Mouse (Mus musculus) small intestine, adult 2 months (tissue): ENCODE measurements at regions not wholly inside any gene's neighbourhood (a gene's known extent, or its start where the extent isn't known, plus 50 kb on each side); places are given as distances from the start of the nearest gene placed in this dataset.

ENCODE experiments used
- H3K27ac ChIP-seq: fragments of 200-500 bp; 2 replicates; pipeline ENCODE4 v1.5.1; 2012; ENCODE audit warnings: low read depth, low read length, control low read depth, inconsistent platforms; ENCODE audit not compliant: insufficient read depth
- H3K27me3 ChIP-seq: fragments of 200-500 bp; 2 replicates; pipeline ENCODE4 v1.6.1; 2012; ENCODE audit warnings: mild to moderate bottlenecking, moderate library complexity, low read length, inconsistent platforms; ENCODE audit not compliant: control insufficient read depth, insufficient read depth
- H3K36me3 ChIP-seq: fragments of 200-500 bp; 2 replicates; pipeline ENCODE4 v1.6.1; 2012; ENCODE audit warnings: mild to moderate bottlenecking, low read length, control low read depth, inconsistent platforms; ENCODE audit not compliant: control insufficient read depth, insufficient read depth
- H3K4me1 ChIP-seq: fragments of 200-500 bp; 2 replicates; pipeline ENCODE4 v1.6.1; 2012; ENCODE audit warnings: low read length, inconsistent platforms, mixed read lengths; ENCODE audit not compliant: control insufficient read depth, insufficient read depth, insufficient read length
- H3K4me3 ChIP-seq: fragments of 200-500 bp; 2 replicates; pipeline ENCODE4 v1.5.1; 2012; ENCODE audit warnings: low read depth, mild to moderate bottlenecking, control low read depth, inconsistent platforms, low read length, moderate library complexity
- CTCF ChIP-seq: fragments of 200-500 bp; IDR thresholded peaks from 2 replicates; pipeline ENCODE4 v1.5.1; 2012; ENCODE audit warnings: low read depth, mild to moderate bottlenecking, control low read depth, inconsistent platforms, low read length, moderate library complexity, mixed read lengths; ENCODE audit not compliant: insufficient replicate concordance, insufficient read length; ENCODE audit errors: extremely low read depth
- POLR2A ChIP-seq: fragments of 200-500 bp; IDR thresholded peaks from 2 replicates; pipeline ENCODE4 v1.6.1; 2012; ENCODE audit warnings: low read depth, mild to moderate bottlenecking, control low read depth, inconsistent platforms, low read length, moderate library complexity
- WGBS: fragments of 180-500 bp; shearing (Covaris S2); methylation state at CpG from one replicate; pipeline ENCODE4 v1.1.7; 2018; 5-methylcytosine and 5-hydroxymethylcytosine counted together

- Histone ChIP-seq H3K36me3 (no peaks in the 10 kb centered on the region), H3K4me3 (no peak overlapping the region), H3K4me1 (no peaks in the 10 kb centered on the region), H3K27me3 (no peaks in the 10 kb centered on the region), H3K27ac (no peak overlapping the region)
- no peak for TF ChIP-seq CTCF
- no peak for TF ChIP-seq POLR2A
- 70% methylated on average over 2 of the region's 2 CpGs for WGBS
Measured at GRCm38 (mm10) chr1:72075464-72075863, 136.6 kb downstream of the Mreg start.

- H3K36me3 ChIP-seq: no peaks in the 10 kb centered on the region
Measured at GRCm38 (mm10) chr1:72073245-72073644, 138.9 kb downstream of the Mreg start.

GRCm38 (mm10) chr1:72070489-72070888, 141.6 kb downstream of the Mreg start:
- H3K4me1 ChIP-seq: no peaks in the 10 kb centered on the region
- H3K4me3 ChIP-seq: no peak overlapping the region
- H3K27me3 ChIP-seq: no peaks in the 10 kb centered on the region
- no peak for TF ChIP-seq CTCF
- TF ChIP-seq POLR2A: no peak
- no peaks in the 10 kb centered on the region for H3K36me3 ChIP-seq
- H3K27ac ChIP-seq: no peak overlapping the region
- WGBS: 52% methylated on average over 5 of the region's 5 CpGs

More at GRCm38 (mm10) chr1:72073245-72073644, 138.9 kb downstream of the Mreg start:
- Histone ChIP-seq H3K4me1 (no peaks in the 10 kb centered on the region), H3K4me3 (no peak overlapping the region), H3K27ac (no peak overlapping the region), H3K27me3 (no peaks in the 10 kb centered on the region)
- TF ChIP-seq POLR2A: no peak
- TF ChIP-seq CTCF: no peak
- WGBS: 85% methylated on average over 4 of the region's 4 CpGs

- no peak overlapping the region for H3K27ac ChIP-seq
- WGBS: 58% methylated on average over 4 of the region's 4 CpGs
- H3K36me3 ChIP-seq: no peaks in the 10 kb centered on the region
- H3K4me3 ChIP-seq: no peak overlapping the region
- H3K27me3 ChIP-seq: no peaks in the 10 kb centered on the region
- no peaks in the 10 kb centered on the region for H3K4me1 ChIP-seq
- TF ChIP-seq CTCF: no peak
- no peak for TF ChIP-seq POLR2A
Measured at GRCm38 (mm10) chr1:72069056-72069455, 143.1 kb downstream of the Mreg start.

GRCm38 (mm10) chr1:72065090-72065489, 147.0 kb downstream of the Mreg start:
- no peak for TF ChIP-seq CTCF
- no peaks in the 10 kb centered on the region for H3K4me1 ChIP-seq
- H3K27ac ChIP-seq: no peak overlapping the region
- H3K27me3 ChIP-seq: no peaks in the 10 kb centered on the region
- no peaks in the 10 kb centered on the region for H3K36me3 ChIP-seq
- no peak overlapping the region for H3K4me3 ChIP-seq
- 29% methylated on average over 13 of the region's 13 CpGs for WGBS

- Histone ChIP-seq H3K36me3 (no peaks in the 10 kb centered on the region), H3K27me3 (no peaks in the 10 kb centered on the region; the same call in 1 of the 2 replicates), H3K4me1 (no peaks in the 10 kb centered on the region), H3K4me3 (no peak overlapping the region), H3K27ac (no peak overlapping the region)
- TF ChIP-seq CTCF: no peak
- no peak for TF ChIP-seq POLR2A
- WGBS: 66% methylated on average over 5 of the region's 5 CpGs
Measured at GRCm38 (mm10) chr1:72060393-72060792, 151.7 kb downstream of the Mreg start.

- H3K36me3 ChIP-seq: no peaks in the 10 kb centered on the region
- no peaks in the 10 kb centered on the region for H3K4me1 ChIP-seq
- no peak overlapping the region for H3K27ac ChIP-seq
- no peaks in the 10 kb centered on the region; the same call in 1 of the 2 replicates for H3K27me3 ChIP-seq
- no peak for TF ChIP-seq POLR2A
- TF ChIP-seq CTCF: no peak
- H3K4me3 ChIP-seq: no peak overlapping the region
- 57% methylated on average over 7 of the region's 7 CpGs for WGBS
Measured at GRCm38 (mm10) chr1:72058045-72058703, 153.9 kb downstream of the Mreg start.
